Mouse (Mus musculus): ENCODE measurements at regions not wholly inside any gene's neighbourhood (a gene's known extent, or its start where the extent isn't known, plus 50 kb on each side); places are given as distances from the start of the nearest gene placed in this dataset.

GRCm38 (mm10) chr2:79548039-79548600 lies 87.0 kb upstream of the Itprid2 start:
- no peak for DNase-seq (ENCODE audit: low read depth)

- no peak for DNase-seq (ENCODE audit: low read depth)
These were observed 85.4 kb upstream of the Itprid2 start for GRCm38 (mm10) chr2:79549781-79550180.

GRCm38 (mm10) chr2:79550432-79550831 lies 84.7 kb upstream of the Itprid2 start:
- DNase-seq (ENCODE audit: low read depth), result no peak

- DNase-seq (ENCODE audit: low read depth), result no peak
These were observed 82.7 kb upstream of the Itprid2 start for GRCm38 (mm10) chr2:79552481-79552880.

- DNase-seq (ENCODE audit: low read depth), result no peak
These were observed 79.8 kb upstream of the Itprid2 start for GRCm38 (mm10) chr2:79555395-79555794.

- no peak for DNase-seq (ENCODE audit: low read depth)
These were observed 77.8 kb upstream of the Itprid2 start for GRCm38 (mm10) chr2:79557361-79557760.

GRCm38 (mm10) chr2:79566280-79566933 lies 68.7 kb upstream of the Itprid2 start:
- DNase-seq (ENCODE audit: low read depth), result peak; percentile 42

- DNase-seq (ENCODE audit: low read depth), result no peak
These were observed 67.7 kb upstream of the Itprid2 start for GRCm38 (mm10) chr2:79567413-79567934.

GRCm38 (mm10) chr2:79569663-79570062 lies 65.5 kb upstream of the Itprid2 start:
- no peak for DNase-seq (ENCODE audit: low read depth)

GRCm38 (mm10) chr2:79571910-79572309 lies 63.2 kb upstream of the Itprid2 start:
- DNase-seq (ENCODE audit: low read depth), result no peak

- DNase-seq (ENCODE audit: low read depth), result no peak
These were observed 60.1 kb upstream of the Itprid2 start for GRCm38 (mm10) chr2:79575074-79575473.

- DNase-seq (ENCODE audit: low read depth), result no peak
These were observed 50.0 kb upstream of the Itprid2 start for GRCm38 (mm10) chr2:79585022-79585774.

All from fibroblast of lung, adult 2 months (primary cell).